Mouse (Mus musculus) mouse trophoblast stem cell (cell line): ENCODE data around the gene Tmem33.

ENCODE experiments used
- in situ Hi-C, 2 experiments: fragments of 300-500 bp; cut with MseI, MboI; formaldehyde crosslinking; loops; 2 replicates in 1 of 2; 3 replicates in 1 of 2; pipeline ENCODE4 v1.15.1; 2025

Tmem33 gene

DNA sequence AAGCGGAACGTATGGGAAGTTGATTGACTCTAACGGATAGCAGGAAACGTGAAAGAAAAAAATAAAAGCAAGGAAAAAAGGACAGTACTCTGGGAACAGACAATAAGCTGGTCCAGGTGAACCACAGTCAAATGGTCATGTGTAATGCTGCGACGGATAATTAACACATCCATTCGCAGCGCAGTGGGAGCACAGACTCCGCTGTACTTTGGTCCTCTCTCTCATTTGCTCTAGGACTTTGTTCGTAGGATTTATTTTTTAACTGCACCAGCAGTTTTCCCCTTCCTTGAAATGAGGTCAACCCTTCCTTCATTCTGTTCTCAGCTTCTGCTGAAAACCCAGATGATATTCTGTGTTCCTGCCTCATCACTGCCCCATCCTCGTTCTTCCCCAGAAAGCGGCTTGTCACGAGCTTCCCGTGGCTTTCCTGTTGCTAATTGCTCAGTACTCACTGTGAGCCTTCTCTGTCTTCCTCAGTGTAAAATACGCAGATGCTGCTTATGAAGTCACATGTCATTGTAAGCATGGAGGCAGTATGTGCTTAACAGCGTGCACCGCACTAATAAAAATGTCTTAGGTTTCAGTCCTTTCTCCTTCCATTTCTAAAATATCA lies 61.4 kb downstream of the Tmem33 start:
- in situ Hi-C loops = no loop called here

DNA sequence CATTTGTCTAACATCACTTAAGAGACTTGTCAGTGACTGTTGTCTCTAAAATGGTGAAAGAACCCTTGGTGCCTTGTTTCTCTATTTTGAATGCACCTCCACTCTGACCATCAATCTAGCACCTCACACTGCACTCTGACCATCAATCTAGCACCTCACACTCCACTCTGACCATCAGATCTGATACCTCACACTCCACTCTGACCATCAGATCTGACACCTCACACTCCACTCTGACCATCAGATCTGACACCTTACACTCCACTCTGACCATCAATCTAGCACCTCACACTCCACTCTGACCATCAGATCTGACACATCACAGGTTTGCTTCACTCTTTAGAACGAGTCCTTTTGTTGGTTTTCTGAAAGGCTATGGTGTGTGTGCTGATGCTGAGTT lies 63.7 kb downstream of the Tmem33 start:
- in situ Hi-C loops = no loop called here

GRCm38 (mm10) chr5:67340811-67341210 lies 80.4 kb downstream of the Tmem33 start:
- in situ Hi-C loops = no loop called here
